Mouse (Mus musculus) intestine, embryonic 16.5 days (tissue): ENCODE measurements around the gene Pnmal2. TPM values are rescaled to one million over a fixed set of nuclear protein-coding genes. Genes with fewer than 3 reads are reported as not detected.

Experiments used
- ATAC-seq: fragments of 200-750 bp; cut with Nextera tagmentation; 2 replicates; pipeline ENCODE4 v1.8.0; 2017; ENCODE audit warnings: moderate TSS enrichment, moderate library complexity
- H3K27ac ChIP-seq: fragments of 300-500 bp; sonication (generic); 2 replicates; pipeline ENCODE4 v1.5.1; 2014; ENCODE audit warnings: mild to moderate bottlenecking, low read length
- H3K27me3 ChIP-seq: fragments of 300-500 bp; sonication (generic); replicated peaks from 2 replicates; pipeline ENCODE4 v1.6.1; 2014; ENCODE audit warnings: low read length, control low read depth, mixed read lengths; ENCODE audit not compliant: control insufficient read depth, insufficient read depth
- H3K36me3 ChIP-seq: fragments of 300-500 bp; sonication (generic); 2 replicates; pipeline ENCODE4 v1.6.1; 2014; ENCODE audit warnings: low read length, control low read depth; ENCODE audit not compliant: control insufficient read depth, insufficient read depth
- H3K4me1 ChIP-seq: fragments of 300-500 bp; sonication (generic); 2 replicates; pipeline ENCODE4 v1.6.1; 2014; ENCODE audit warnings: low read length, control low read depth, mixed read lengths; ENCODE audit not compliant: control insufficient read depth, insufficient read depth
- H3K4me2 ChIP-seq: fragments of 300-500 bp; sonication (generic); 2 replicates; pipeline ENCODE4 v1.6.1; 2014; ENCODE audit warnings: low read depth, low read length, control low read depth
- H3K4me3 ChIP-seq: fragments of 300-500 bp; sonication (generic); 2 replicates; pipeline ENCODE4 v1.5.1; 2014; ENCODE audit warnings: mild to moderate bottlenecking, low read length
- H3K9ac ChIP-seq: fragments of 300-500 bp; sonication (generic); 2 replicates; pipeline ENCODE4 v1.6.1; 2014; ENCODE audit warnings: low read depth, low read length
- H3K9me3 ChIP-seq: fragments of 300-500 bp; sonication (generic); 2 replicates; pipeline ENCODE4 v1.6.1; 2016; ENCODE audit warnings: low read length, control low read depth; ENCODE audit not compliant: control insufficient read depth
- WGBS: fragments of 180-500 bp; shearing (Covaris S2); extraction: QIAGEN DNeasy Blood & Tissue Kit; methylation state at CpG from one replicate; pipeline ENCODE4 v1.1.7; 2014; 5-methylcytosine and 5-hydroxymethylcytosine counted together
- polyA plus RNA-seq: library from polyadenylated mRNA; unstranded; fragments of >200 nt; fragmentation: Nextera tagmentation; extraction: Ambion mirVana; gene quantifications from 2 replicates; pipeline ENCODE4 v1.2.1, GENCODE M21; 2015

Gene Pnmal2
- polyA plus RNA-seq, 1 experiment from 2014 or later, result 4.9 TPM

DNA sequence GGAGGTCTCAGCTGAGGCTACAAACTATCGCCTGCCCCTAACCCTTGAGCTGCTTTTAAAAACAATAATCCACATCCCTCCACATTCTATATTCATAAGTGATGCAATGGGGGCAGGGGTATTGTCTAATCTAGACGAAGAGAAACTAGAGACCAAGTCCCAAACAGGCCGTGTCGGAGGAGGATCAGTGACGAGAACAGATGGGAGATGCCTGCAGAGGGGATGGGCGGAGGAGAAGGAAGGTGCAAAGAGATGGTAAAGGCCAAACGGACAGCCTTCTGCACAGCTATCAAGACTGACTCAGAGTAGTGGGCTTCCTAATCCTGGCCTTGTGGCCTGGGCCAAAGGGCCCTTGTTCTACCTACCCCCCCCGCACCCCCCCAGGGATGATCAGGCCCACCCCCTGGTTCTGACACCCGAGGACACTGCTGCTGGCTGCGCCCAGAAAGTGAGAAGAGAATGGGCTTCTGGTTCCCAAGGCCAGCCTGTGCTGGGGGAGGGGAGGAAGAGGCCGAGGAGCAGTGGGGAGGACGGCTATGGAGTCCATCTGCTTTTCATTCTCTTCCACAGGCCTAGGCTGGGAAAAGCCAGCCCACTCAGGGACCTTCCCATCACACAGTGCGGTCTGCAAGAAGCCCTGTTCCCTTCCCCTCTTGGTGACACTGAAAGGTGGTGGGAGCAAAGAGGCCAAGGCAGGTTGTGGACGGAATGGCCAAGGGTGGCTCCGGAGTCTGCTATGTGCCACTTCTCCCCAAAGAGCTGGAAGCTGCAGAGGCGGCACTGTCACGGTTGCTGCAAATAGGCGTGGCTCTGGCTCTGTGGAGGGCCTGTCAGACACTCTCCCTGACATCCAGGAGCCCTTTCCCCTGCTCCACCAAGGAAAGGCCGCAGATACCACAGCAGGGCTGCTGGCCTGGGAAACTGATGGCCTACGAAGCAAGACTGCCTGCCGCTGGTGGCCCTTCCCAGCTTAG is 23.4 kb upstream of the Pnmal2 start:
- H3K27ac ChIP-seq, result peak overlapping the region; percentile 96
- H3K9ac ChIP-seq, result peak overlapping the region; percentile 96
- H3K4me2 ChIP-seq, result peak overlapping the region; percentile 76
- H3K9me3 ChIP-seq, result no peaks in the 10 kb centered on the region
- peaks cover 45% of the 10 kb centered on the region for H3K4me1 ChIP-seq
- no peaks in the 10 kb centered on the region for H3K27me3 ChIP-seq
- no peak for ATAC-seq
- peak overlapping the region; percentile 72 for H3K4me3 ChIP-seq
- WGBS, result 40% methylated on average over 21 of the region's 21 CpGs
- peaks cover 27% of the 10 kb centered on the region for H3K36me3 ChIP-seq

DNA sequence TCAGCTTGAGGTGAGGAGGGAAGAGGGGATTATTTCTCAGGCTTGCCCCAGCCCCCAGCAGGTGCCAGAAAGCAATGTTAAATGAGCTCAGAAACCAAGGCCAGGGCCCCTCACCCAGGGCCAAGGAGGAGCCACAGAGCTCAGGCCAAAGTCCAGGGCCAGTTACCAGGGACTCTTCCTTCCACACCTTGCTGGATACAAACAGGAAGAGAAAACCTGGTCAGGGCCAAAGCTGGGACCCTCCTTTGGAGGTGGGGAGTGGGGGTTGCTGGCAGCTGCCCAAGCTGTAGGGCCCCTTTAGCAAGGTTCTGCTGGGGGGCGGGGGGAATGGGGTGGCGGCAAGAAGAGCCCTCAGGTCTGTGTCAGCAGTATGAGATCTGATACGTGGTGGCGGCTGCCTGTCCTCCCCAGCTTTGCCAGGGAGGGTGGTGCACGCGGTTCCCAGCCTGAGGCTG is 22.6 kb upstream of the Pnmal2 start:
- H3K27me3 ChIP-seq, result no peaks in the 10 kb centered on the region
- peak overlapping the region; percentile 76 for H3K4me2 ChIP-seq
- peak; percentile 45 for ATAC-seq
- H3K9me3 ChIP-seq, result no peaks in the 10 kb centered on the region
- peak overlapping the region; percentile 96 for H3K9ac ChIP-seq
- 30% methylated on average over 6 of the region's 6 CpGs for WGBS
- H3K4me1 ChIP-seq, result peaks cover 45% of the 10 kb centered on the region
- peaks cover 20% of the 10 kb centered on the region for H3K36me3 ChIP-seq
- H3K27ac ChIP-seq, result peak overlapping the region; percentile 96
- peak overlapping the region; percentile 72 for H3K4me3 ChIP-seq

DNA sequence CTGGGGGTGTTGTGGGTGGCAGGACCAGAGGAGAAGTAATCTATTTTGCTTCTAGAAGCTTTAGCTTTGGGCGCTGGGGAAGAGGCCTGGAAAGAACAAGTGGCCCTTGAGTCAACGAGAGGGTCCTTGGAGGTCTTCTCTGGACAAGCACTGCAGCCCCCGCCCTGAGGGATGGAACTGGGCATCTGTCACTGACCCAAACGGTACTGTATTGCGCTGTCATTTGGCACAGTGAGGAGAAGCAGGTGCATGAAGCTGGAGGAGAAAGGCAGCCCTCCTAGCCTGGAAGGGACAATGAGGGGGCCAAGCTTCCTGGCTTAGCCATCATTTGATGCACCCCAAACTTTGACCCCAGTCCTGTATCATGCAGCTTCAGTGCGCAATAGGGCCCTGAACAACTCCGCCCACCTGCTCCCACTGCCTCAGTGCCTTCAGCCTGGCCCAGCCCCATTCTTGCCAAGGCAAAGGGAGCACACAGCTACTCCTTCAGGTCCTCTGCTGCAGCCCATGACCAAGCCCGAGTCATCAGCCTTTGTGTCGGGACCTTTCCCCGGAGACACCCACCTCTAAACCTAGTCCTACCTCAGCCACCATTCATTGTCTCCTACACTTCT is 22.0 kb upstream of the Pnmal2 start:
- Histone ChIP-seq H3K9me3 (no peaks in the 10 kb centered on the region), H3K27me3 (no peaks in the 10 kb centered on the region), H3K4me2 (peak overlapping the region; percentile 76), H3K36me3 (peaks cover 15% of the 10 kb centered on the region), H3K9ac (peak overlapping the region; percentile 96), H3K4me3 (peak overlapping the region; percentile 72), H3K4me1 (peaks cover 45% of the 10 kb centered on the region), H3K27ac (peak overlapping the region; percentile 96)
- 24% methylated on average over 10 of the region's 10 CpGs for WGBS
- ATAC-seq, result peak; percentile 21

DNA sequence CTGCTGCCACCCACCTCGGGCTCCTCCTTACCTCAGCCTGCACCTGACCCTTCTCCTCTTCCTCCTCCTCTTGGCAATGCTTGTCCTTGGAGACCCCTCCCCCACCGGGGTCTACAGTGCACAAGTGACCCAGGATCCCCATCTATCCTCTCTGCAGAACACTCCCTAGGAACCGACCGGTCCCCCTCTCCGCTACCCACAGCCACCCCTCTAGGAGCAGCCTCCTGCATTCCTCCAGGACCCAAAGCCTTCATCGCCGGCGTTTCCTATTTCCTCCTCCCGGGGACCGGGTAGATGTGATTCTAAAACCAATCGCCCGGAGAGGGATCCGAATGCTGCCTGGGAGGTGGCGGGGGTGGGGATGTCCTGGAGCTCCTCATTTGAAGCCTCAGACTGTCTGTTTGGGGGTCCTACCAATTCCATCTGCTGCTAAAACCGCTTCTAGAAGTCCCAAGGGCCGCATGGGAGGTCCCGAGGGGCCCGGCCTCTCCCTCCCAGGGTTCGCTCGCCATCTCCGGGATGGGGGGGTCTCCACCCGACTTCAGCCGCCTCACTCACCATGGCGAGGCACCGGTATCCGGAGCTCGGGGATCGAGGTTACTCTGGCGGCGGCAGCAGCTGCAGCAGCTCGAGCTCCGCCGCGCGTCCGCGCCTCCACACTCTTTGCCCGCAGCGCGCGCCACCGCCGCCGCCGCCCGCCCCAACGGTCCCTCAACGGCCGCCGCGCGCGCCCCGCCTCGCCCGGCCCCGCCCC is 21.0 kb upstream of the Pnmal2 start:
- peak overlapping the region; percentile 76 for H3K4me2 ChIP-seq
- peak overlapping the region; percentile 96 for H3K27ac ChIP-seq
- H3K9me3 ChIP-seq, result no peaks in the 10 kb centered on the region
- peak overlapping the region; percentile 72 for H3K4me3 ChIP-seq
- H3K27me3 ChIP-seq, result no peaks in the 10 kb centered on the region
- H3K36me3 ChIP-seq, result peaks cover 10% of the 10 kb centered on the region; the same call in 1 of the 2 replicates
- no peak for ATAC-seq
- peaks cover 40% of the 10 kb centered on the region for H3K4me1 ChIP-seq
- peak overlapping the region; percentile 96 for H3K9ac ChIP-seq
- WGBS, result under 1% methylated on average over 57 of the region's 57 CpGs

GRCm38 (mm10) chr7:16924037-16924834 is 20.2 kb upstream of the Pnmal2 start, which contains the start of gene Calm3:
Gene Calm3 (minus strand): TSS chr7:16924114.
- Histone ChIP-seq H3K4me2 (peak within 1 kb of the TSS; percentile 76), H3K27me3 (no peaks in the 10 kb centered on the region), H3K4me1 (peaks cover 34% of the 10 kb centered on the region), H3K27ac (peak within 1 kb of the TSS; percentile 96), H3K4me3 (peak within 1 kb of the TSS; percentile 72), H3K9ac (peak within 1 kb of the TSS; percentile 96), H3K9me3 (no peaks in the 10 kb centered on the region), H3K36me3 (peaks cover 9% of the 10 kb centered on the region; the same call in 1 of the 2 replicates)
- ATAC-seq, result peak; percentile 91
- 2% methylated on average over 64 of the region's 64 CpGs for WGBS

DNA sequence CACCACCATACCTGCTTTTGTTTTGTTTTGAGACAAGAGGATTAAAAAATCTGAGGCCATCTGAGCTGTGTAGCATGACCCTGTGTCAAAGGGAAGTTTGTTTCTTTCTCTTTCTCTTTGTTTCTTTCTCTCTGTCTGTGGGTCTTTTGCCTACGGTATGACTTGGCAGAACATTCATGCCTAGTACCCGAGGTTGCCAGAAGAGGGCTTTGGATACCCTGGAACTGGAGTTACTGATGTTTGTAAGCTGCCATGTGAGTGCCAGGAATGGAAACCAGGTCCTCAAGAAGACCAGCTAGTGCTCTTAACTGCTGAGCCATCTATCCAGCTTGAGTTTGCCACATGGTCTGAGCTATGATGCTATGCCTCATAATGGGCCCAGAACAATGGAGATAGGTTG is 16.1 kb upstream of the Pnmal2 start:
- H3K27me3 ChIP-seq, result no peaks in the 10 kb centered on the region
- 44% methylated on average over 2 of the region's 2 CpGs for WGBS
- no peak for ATAC-seq
- no peak overlapping the region for H3K27ac ChIP-seq
- no peak overlapping the region for H3K4me2 ChIP-seq
- no peak overlapping the region for H3K9ac ChIP-seq
- no peaks in the 10 kb centered on the region for H3K4me1 ChIP-seq
- H3K36me3 ChIP-seq, result no peaks in the 10 kb centered on the region
- no peak overlapping the region for H3K4me3 ChIP-seq
- H3K9me3 ChIP-seq, result no peaks in the 10 kb centered on the region

DNA sequence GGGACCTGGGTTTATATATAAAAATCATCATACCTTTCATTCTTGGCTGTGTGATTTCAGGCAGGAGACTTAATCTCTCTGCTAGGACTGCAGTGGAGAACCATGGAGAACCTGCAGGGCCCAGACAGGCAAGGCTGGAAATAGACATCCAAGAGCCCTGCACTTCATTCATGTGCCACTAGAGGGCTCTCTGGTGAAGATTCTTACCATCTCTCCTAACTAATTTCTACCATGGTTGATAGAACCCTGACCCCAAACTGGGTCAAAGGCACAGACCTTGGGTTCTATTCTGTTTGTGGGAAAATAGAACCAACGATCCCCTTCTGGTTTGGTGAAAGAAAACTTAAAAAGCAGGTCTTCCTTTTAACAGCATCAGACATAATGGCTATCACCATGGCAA is 13.6 kb upstream of the Pnmal2 start:
- Histone ChIP-seq H3K4me1 (no peaks in the 10 kb centered on the region), H3K27me3 (no peaks in the 10 kb centered on the region), H3K4me2 (no peak overlapping the region), H3K4me3 (no peak overlapping the region), H3K27ac (no peak overlapping the region), H3K9me3 (no peaks in the 10 kb centered on the region), H3K36me3 (no peaks in the 10 kb centered on the region), H3K9ac (no peak overlapping the region)
- 13% methylated on average over 1 of the region's 1 CpGs for WGBS
- ATAC-seq, result 0 out of 2 replicates have a peak, but pooled peaks have one; percentile 12

DNA sequence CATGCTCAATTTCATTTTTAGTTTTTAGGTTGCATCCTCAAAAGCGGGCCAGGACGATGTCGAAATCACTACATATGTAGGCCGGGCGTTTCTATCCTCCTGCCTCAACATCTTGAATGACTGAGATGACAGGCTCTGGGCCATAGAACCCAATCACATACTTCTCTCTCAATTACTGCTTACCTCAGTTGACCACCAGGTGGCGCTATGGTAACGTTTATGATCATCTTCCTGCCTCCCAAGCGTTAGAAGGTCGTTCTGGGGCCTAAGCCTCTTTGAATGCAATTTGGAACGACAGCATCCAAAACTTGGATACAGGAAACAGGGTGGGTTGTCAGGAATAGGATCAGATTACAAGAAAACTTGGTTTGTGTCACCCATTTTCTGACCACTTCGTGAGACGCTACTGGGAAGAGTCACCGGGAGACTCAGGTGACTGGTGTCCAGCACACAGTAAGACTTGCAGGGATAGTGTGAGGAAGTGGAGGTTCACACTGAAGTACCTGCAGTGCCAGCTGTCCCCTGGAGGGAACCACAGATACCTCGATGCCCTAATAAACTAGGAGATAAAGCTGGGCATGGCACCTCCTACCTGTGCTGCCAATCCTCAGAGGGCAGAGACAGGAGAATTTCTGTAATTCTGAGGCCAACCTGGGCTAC is 12.4 kb upstream of the Pnmal2 start:
- no peaks in the 10 kb centered on the region for H3K27me3 ChIP-seq
- peak; percentile 76 for ATAC-seq
- no peak overlapping the region for H3K4me3 ChIP-seq
- H3K9ac ChIP-seq, result no peak overlapping the region
- H3K36me3 ChIP-seq, result no peaks in the 10 kb centered on the region
- no peaks in the 10 kb centered on the region for H3K4me1 ChIP-seq
- no peak overlapping the region for H3K27ac ChIP-seq
- no peak overlapping the region for H3K4me2 ChIP-seq
- WGBS, result 20% methylated on average over 14 of the region's 14 CpGs
- H3K9me3 ChIP-seq, result no peaks in the 10 kb centered on the region
